Mouse (Mus musculus) adrenal gland, postnatal 10 days (tissue): ENCODE data around the gene Rgs9bp. TPM values are rescaled to one million over a fixed set of nuclear protein-coding genes. Genes with fewer than 3 reads are reported as not detected.

Source experiments
- DNase-seq: peaks from one replicate; pipeline ENCODE4 v3.0.0; 2021; ENCODE audit warnings: mixed read lengths
- long read RNA-seq, 2 experiments: library from polyadenylated mRNA; stranded (forward); transcript quantifications; one replicate each; pipeline ENCODE4 v2.0.0; 2021
- total RNA-seq, 2 experiments: library from RNA; stranded (reverse); gene quantifications; 2 replicates each; pipeline ENCODE4 v1.2.3; 2021

Rgs9bp gene
- total RNA-seq = under 1 TPM; 0.51 to 0.88 TPM
- long read RNA-seq, experiment 1 = 0 reads
- long read RNA-seq, experiment 2 = 0 reads

GRCm38 (mm10) chr7:35585191-35586054, at the start of gene Rgs9bp:
TSS of gene Rgs9bp (minus strand) at chr7:35585582.
- peak; percentile 64 for DNase-seq

DNA sequence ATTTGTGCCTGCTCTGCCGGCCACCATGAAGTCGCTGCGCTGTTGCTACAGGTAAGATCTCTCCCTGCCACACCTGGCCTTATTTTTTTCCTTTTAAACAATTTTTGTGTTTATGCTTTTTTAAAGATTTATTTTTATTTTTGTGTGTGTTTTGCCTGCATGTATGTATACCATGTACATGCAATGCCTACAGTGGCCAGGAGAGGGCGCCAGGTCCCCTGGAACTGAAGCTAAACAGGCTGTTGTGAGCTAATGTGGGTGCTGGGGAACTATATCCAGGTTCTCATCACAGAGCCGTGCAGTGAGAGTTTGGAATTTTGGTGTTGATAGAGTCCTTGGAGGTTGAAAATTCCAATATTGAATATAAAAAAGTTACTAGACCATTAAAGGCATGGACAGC, 43.1 kb upstream of the Rgs9bp start:
- DNase-seq = peak; percentile 29

GRCm38 (mm10) chr7:35627371-35627770, 42.0 kb upstream of the Rgs9bp start:
- DNase-seq = no peak

GRCm38 (mm10) chr7:35626038-35626437, 40.7 kb upstream of the Rgs9bp start:
- DNase-seq = no peak

GRCm38 (mm10) chr7:35622626-35623025, 37.2 kb upstream of the Rgs9bp start:
- peak; percentile 8 for DNase-seq

DNA sequence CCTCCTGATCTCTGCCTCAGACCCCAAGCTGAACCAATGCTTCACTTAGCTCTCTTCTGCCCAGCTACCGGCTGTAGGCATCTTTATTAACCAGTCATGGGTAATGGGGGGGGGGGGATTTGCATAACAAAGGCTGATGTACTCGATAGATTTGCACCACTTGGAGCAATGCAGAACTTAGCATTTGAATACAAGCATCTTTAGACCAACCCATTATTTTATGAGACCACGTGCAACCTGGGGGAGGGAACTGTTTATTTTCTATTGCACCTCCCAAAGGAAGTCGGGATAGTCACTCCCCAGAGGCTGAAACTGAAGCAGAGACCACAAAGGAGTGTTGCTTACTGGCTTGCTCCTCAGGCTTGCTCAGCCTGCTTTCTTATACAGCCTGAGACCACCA, 32.1 kb upstream of the Rgs9bp start:
- DNase-seq = no peak

DNA sequence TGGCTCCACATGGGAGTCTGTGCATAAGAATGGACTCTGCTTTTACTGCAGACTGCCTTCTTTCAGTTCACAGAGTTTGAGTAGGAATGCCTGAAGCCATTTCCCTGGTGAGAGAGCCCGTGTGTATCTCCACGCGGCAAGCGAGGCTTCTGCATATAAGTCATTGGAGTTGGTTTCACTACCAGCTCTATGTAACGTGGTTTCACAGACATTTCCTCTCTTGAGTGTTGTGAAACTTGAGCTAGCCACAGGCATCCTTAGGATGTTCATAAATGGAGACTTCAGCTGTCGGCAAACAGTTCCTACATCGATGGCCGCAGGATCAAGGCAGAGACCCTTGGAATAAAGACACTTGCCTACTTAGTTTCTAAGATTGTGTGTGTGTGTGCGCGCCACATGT, 23.9 kb upstream of the Rgs9bp start:
- no peak for DNase-seq

DNA sequence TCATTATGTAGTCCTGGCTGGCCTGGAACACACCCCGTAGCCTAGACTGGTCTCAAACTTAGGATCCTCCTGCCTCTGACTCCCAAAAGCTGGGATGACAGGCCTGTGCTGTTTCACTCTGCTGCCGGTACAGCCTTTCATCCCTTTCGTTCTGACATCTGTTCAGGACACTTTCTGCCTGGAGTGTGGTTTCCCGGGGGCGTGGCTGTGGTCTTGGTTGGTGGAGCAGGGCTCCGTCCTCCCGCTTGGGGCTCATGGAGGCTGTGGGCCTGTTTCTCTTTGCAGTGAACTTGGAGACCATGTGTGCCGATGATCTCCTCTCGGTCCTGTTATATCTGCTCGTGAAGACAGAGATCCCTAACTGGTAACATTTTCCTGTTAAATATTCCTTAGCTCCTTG, 21.4 kb upstream of the Rgs9bp start:
- DNase-seq = no peak

DNA sequence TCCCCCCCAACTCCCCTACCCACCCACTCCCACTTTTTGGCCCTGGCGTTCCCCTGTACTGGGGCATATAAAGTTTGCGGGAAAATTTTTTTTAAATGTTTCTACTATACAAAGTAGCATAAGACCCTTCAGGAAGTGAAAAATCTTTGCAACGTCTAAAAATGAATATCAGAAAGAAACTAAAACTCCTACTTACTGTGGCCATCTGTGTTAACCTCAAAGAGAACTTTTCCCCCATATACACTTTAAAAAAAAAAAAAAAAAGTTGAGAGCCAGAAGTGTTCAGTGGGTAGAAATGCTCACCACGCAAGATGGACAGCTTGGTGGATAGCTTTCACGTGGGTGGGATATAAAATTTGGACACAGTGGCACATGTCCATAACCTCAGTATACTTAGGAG, 17.4 kb upstream of the Rgs9bp start:
- no peak for DNase-seq

DNA sequence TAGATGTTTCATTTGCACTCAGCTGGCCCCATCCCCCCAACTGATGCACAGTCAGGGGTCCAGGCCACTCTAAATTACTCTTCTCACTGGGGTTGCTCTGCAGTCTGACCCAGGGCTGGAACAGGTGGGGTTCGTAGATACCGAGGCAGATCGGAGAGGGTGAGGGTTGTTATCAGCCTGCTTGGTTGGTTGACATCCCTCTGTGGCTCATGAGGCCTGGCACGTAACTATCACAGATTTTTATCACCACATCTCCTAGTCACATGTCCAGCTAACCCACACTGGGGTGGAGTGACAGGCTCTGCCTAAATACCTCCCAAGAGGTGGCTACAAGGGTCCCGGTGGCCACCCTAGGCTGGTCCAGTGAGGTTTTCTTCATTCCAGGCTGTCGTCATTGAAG, 15.7 kb upstream of the Rgs9bp start:
- no peak for DNase-seq

DNA sequence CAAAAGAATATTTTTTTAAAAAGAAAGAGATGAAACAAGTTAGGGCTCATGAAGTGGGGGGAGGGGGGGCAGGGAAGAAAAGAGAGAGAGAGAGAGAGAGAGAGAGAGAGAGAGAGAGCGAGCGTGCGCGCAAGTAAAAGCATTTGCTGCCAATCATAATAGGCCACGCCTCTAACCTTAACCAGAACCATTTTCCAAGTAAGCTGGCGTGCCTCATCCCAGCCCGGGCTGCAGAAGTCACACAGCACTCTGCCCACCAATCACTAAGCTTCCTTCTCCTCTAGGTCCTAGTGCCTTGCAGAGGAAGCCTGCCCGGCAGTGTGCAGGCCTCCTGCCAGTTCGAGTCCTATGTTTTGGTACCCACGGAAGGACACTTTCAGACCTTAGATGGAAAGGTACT, 14.6 kb upstream of the Rgs9bp start:
- DNase-seq = no peak

DNA sequence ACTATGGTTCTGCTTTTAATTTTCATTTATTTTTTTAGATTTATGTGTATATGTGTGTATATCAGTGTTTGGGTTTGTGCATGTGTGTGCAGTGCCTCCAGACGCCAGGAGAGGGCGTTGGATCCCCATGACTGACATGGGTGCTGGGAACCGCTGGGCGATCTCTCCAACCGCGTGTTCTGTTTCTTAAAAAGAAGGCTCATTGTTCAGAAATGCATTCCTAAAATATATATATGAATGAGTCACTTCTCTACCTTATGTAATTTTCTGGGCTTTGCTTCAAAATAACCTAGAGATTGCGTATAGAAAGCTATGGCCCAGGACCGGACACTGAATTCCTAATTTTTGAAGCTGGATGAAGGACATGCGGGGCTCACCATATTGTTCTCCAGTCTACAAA, 14.1 kb upstream of the Rgs9bp start:
- no peak for DNase-seq

- DNase-seq = no peak
Measured at GRCm38 (mm10) chr7:35594311-35594710, 8.9 kb upstream of the Rgs9bp start.

GRCm38 (mm10) chr7:35590731-35591191, 5.4 kb upstream of the Rgs9bp start:
- DNase-seq = peak; percentile 66

GRCm38 (mm10) chr7:35589485-35589884, 4.1 kb upstream of the Rgs9bp start:
- no peak for DNase-seq

DNA sequence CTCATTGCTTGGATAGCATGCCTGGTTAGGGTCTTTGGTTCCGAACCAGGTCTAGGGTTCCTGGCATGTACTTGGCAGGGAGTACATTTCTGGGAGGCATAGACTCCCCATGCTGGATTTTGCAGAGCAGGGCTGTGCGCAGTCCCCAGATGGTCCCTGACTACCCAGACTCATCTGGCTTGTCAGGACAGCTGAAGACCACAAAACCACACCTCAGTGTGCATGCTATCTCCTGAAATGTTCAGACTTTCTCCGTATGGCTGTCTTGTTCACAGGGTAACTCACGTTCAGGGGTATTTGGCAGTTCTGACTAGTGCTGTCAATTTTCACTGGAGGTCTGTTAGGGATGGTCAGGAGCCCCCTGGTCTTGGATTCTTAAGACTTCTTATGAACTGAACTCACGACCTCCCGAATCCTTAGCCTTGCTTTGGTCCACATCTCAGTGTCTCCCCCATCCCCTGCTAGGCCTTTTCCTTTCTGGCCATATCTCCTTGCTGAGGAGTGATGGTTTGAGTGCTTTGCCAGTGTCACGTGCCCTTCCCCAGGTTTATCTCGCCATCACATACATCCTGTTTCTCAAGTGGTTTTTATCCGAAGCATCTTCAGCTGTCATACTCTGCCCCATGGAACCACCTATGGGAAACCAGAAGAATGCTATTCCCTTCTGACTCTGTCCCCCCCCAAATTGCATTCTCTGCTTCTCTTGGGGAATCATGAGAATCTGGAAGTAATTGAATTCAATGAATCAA, 3.5 kb upstream of the Rgs9bp start:
- DNase-seq = no peak

GRCm38 (mm10) chr7:35587728-35588127, 2.3 kb upstream of the Rgs9bp start:
- no peak for DNase-seq

GRCm38 (mm10) chr7:35586906-35587445, 1.6 kb upstream of the Rgs9bp start:
- DNase-seq = peak; percentile 17

DNA sequence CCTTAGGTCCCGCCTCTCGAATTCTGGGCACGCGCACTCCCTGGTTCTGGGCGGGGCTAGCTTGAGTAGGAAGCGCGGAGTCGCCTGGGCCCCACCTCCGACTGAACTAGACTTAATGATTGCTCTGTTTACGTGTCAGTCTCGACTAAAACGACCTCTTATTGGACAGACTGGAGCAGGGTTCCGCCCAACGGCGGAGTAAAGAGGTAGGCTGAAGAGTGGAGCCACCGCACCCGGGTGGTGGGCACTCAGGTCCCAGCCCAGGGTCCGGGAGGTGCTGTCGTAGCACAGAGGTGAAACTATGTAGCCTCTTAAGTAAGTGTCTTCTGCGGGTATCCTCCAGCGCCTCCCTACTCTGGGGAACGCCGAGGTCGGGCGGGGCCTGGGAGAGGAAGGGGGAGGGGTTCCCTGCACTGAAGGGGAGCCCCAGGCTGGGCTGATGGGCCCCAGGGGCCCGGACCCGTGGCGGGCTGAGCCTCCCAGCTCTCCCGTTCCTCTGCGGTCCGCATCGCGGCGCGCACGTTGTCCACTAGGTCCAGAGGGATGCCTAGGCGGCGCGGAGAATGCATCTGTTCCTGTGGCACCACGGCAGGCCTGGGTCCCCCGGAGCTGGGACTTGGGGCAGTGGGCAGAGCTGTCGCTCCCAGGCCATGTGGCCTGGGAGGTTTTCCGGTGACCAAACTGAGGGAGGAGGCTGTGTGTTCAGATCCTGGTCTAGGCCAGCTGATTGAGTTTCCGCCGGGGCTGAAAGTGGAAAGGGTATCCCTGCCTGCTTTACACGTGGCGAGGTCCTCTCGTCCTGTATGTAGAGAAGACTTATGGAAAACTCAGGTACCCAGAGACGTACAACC, 898 bp upstream of the Rgs9bp start, which contains the start of gene Ankrd27:
Gene Ankrd27 (plus strand): TSS at position 190 of the 851 bp plus-strand sequence.
- DNase-seq = peak; percentile 95

- peak; percentile 60 for DNase-seq
Measured at GRCm38 (mm10) chr7:35584786-35585190, 594 bp downstream of the Rgs9bp start.

- no peak for DNase-seq
Measured at GRCm38 (mm10) chr7:35584068-35584785, 1.2 kb downstream of the Rgs9bp start.
